Mouse (Mus musculus) heart, adult 2 months (tissue): ENCODE results near the gene Ano7. TPM values are rescaled to one million over a fixed set of nuclear protein-coding genes. Genes with fewer than 3 reads are reported as not detected.
"Not testable (repeated sequence)": the region's sequence is repeated elsewhere in the genome, so short reads cannot be mapped to it uniquely, and the experiment has no call there.

ENCODE experiments used
- DNase-seq, 2 experiments: peaks; one replicate each; pipeline ENCODE4 v3.0.0; 2021
- H3K27ac ChIP-seq: fragments of 200-600 bp; 2 replicates; pipeline ENCODE4 v1.8.1; 2022
- H3K27me3 ChIP-seq: fragments of 200-500 bp; 2 replicates; pipeline ENCODE4 v1.6.1; 2012; ENCODE audit warnings: mild to moderate bottlenecking, low read length, inconsistent platforms, mixed read lengths; ENCODE audit not compliant: control insufficient read depth, insufficient read depth
- H3K36me3 ChIP-seq: fragments of 200-500 bp; 2 replicates; pipeline ENCODE4 v1.6.1; 2012; ENCODE audit warnings: low read length, inconsistent platforms; ENCODE audit not compliant: control insufficient read depth, insufficient read depth
- H3K4me1 ChIP-seq: fragments of 200-500 bp; 2 replicates; pipeline ENCODE4 v1.6.1; 2011; ENCODE audit warnings: low read length; ENCODE audit not compliant: control insufficient read depth, insufficient read depth
- H3K4me3 ChIP-seq: fragments of 200-600 bp; 2 replicates; pipeline ENCODE4 v1.8.1; 2022
- H3K79me2 ChIP-seq: fragments of 200-500 bp; replicated peaks from 2 replicates; pipeline ENCODE4 v1.6.1; 2012; ENCODE audit warnings: mild to moderate bottlenecking, inconsistent platforms, low read length, moderate library complexity, mixed read lengths; ENCODE audit not compliant: control insufficient read depth, insufficient read depth
- H3K9ac ChIP-seq: fragments of 200-500 bp; 2 replicates; pipeline ENCODE4 v1.6.1; 2012; ENCODE audit warnings: low read depth, mild to moderate bottlenecking, control low read depth, inconsistent platforms, low read length, mixed read lengths
- CTCF ChIP-seq: fragments of 200-600 bp; IDR thresholded peaks from 2 replicates; pipeline ENCODE4 v1.8.1; 2022; ENCODE audit warnings: antibody characterized with exemption, mild to moderate bottlenecking, moderate library complexity
- EP300 ChIP-seq: fragments of 200-500 bp; IDR thresholded peaks from 2 replicates; pipeline ENCODE4 v1.6.1; 2011; ENCODE audit warnings: low read depth, low read length, control low read depth; ENCODE audit not compliant: insufficient read depth
- POLR2A ChIP-seq: fragments of 200-500 bp; IDR thresholded peaks from 2 replicates; pipeline ENCODE4 v1.6.1; 2011; ENCODE audit warnings: mild to moderate bottlenecking, low read depth, low read length, control low read depth; ENCODE audit not compliant: insufficient read depth
- WGBS: fragments of 180-500 bp; shearing (Covaris S2); methylation state at CpG from one replicate; pipeline ENCODE4 v1.1.7; 2018; 5-methylcytosine and 5-hydroxymethylcytosine counted together
- intact Hi-C: fragments of 180-260 bp; cut with DNase I; formaldehyde crosslinking; loops from one replicate; pipeline ENCODE4 v1.15.1; 2025
- microRNA-seq, 2 experiments: library from miRNA; unstranded; fragments of <30 nt; microRNA quantifications; one replicate each; pipeline ENCODE4 v1.2.0; 2021
- polyA plus RNA-seq: library from polyadenylated mRNA; depleted of rRNA; stranded (reverse); fragments of >200 nt; gene quantifications from 2 replicates; pipeline ENCODE4 v1.2.3, GENCODE M21; 2012; rRNA removed
- total RNA-seq, 2 experiments: library from RNA; stranded (reverse); gene quantifications; 2 replicates each; pipeline ENCODE4 v1.2.3; 2021

Ano7 gene
- total and polyA plus RNA-seq, 3 experiments, result 0.04 TPM; not detected in 2

- H3K9ac ChIP-seq, result no peak overlapping the region
- H3K79me2 ChIP-seq, result peaks cover 10% of the 10 kb centered on the region
- 41% methylated on average over 1 of the region's 1 CpGs for WGBS
- intact Hi-C loops, result no loop called here
- no peak overlapping the region for H3K4me3 ChIP-seq
- H3K27ac ChIP-seq, result no peak overlapping the region
- no peaks in the 10 kb centered on the region for H3K27me3 ChIP-seq
- H3K4me1 ChIP-seq, result peaks cover 5% of the 10 kb centered on the region
- peaks cover 29% of the 10 kb centered on the region for H3K36me3 ChIP-seq
- TF ChIP-seq CTCF, result no peak
- no peak for TF ChIP-seq POLR2A
- TF ChIP-seq EP300, result no peak
- no peak for DNase-seq
Observed at GRCm38 (mm10) chr1:93439321-93439720, 65.6 kb downstream of the Ano7 start.

- Histone ChIP-seq H3K27me3 (no peaks in the 10 kb centered on the region), H3K36me3 (peaks cover 21% of the 10 kb centered on the region), H3K4me1 (peaks cover 7% of the 10 kb centered on the region), H3K9ac (peak overlapping the region; percentile 97), H3K27ac (peak overlapping the region; percentile 96), H3K4me3 (peak overlapping the region; percentile 99), H3K79me2 (peaks cover 7% of the 10 kb centered on the region)
- WGBS, result 1% methylated on average over 18 of the region's 18 CpGs
- peak; percentile 84 to 87 for DNase-seq
- TF ChIP-seq POLR2A (no peak), CTCF (no peak), EP300 (no peak)
- intact Hi-C loops, result loop anchor here (1.0 to 10.0 kb wide), 4 partner anchors 34 to 310 kb away; partner anchors contain the start of genes Atg4b, Hdlbp, Pask and Ppp1r7
Observed at GRCm38 (mm10) chr1:93444405-93445110, 70.8 kb downstream of the Ano7 start.

GRCm38 (mm10) chr1:93445111-93445821 is 71.5 kb downstream of the Ano7 start:
- H3K4me1 ChIP-seq, result peaks cover 7% of the 10 kb centered on the region
- peaks cover 7% of the 10 kb centered on the region for H3K79me2 ChIP-seq
- intact Hi-C loops, result loop anchor here (1.0 to 10.0 kb wide), 3 partner anchors 33 to 310 kb away; partner anchors contain the start of genes Atg4b, Hdlbp, Pask and Ppp1r7
- peak; percentile 90 for DNase-seq
- H3K36me3 ChIP-seq, result peaks cover 19% of the 10 kb centered on the region
- TF ChIP-seq POLR2A (peak; percentile 74), CTCF (no peak), EP300 (no peak)
- whole genome bisulfite sequencing, result under 1% methylated on average over 78 of the region's 84 CpGs
- peak overlapping the region; percentile 96 for H3K27ac ChIP-seq
- H3K4me3 ChIP-seq, result peak overlapping the region; percentile 99
- H3K27me3 ChIP-seq, result no peaks in the 10 kb centered on the region
- H3K9ac ChIP-seq, result peak overlapping the region; percentile 97

- H3K79me2 ChIP-seq, result peaks cover 7% of the 10 kb centered on the region
- DNase-seq, result no peak
- peak overlapping the region; percentile 99 for H3K4me3 ChIP-seq
- TF ChIP-seq POLR2A (peak; percentile 14; the same call in 1 of the 2 replicates), CTCF (peak; percentile 29), EP300 (no peak)
- peaks cover 7% of the 10 kb centered on the region for H3K4me1 ChIP-seq
- H3K27ac ChIP-seq, result peak overlapping the region; percentile 96
- H3K9ac ChIP-seq, result peak overlapping the region; percentile 97
- H3K36me3 ChIP-seq, result peaks cover 18% of the 10 kb centered on the region
- H3K27me3 ChIP-seq, result no peaks in the 10 kb centered on the region
- 8% methylated on average over 3 of the region's 3 CpGs for WGBS
- intact Hi-C loops, result loop anchor here (1.0 to 10.0 kb wide), 3 partner anchors 33 to 309 kb away; partner anchors contain the start of genes Atg4b, Hdlbp, Pask and Ppp1r7
Observed at GRCm38 (mm10) chr1:93445822-93446162, 72.1 kb downstream of the Ano7 start.

GRCm38 (mm10) chr1:93450118-93450517 is 76.4 kb downstream of the Ano7 start:
- intact Hi-C loops, H3K79me2 ChIP-seq, H3K36me3 ChIP-seq, DNase-seq, H3K27ac ChIP-seq, H3K4me1 ChIP-seq, H3K9ac ChIP-seq, H3K4me3 ChIP-seq, H3K27me3 ChIP-seq: not testable (repeated sequence)
- peak; percentile 38; the same call in 1 of the 2 replicates for TF ChIP-seq CTCF
- WGBS, result 89% methylated on average over 5 of the region's 5 CpGs

GRCm38 (mm10) chr1:93453721-93454255 is 80.1 kb downstream of the Ano7 start:
- Histone ChIP-seq H3K79me2 (peaks cover 2% of the 10 kb centered on the region; the same call in 1 of the 2 replicates), H3K27ac (peak overlapping the region; percentile 49; the same call in 1 of the 2 replicates), H3K4me3 (no peak overlapping the region), H3K9ac (no peak overlapping the region), H3K36me3 (peaks cover 7% of the 10 kb centered on the region), H3K4me1 (peaks cover 3% of the 10 kb centered on the region), H3K27me3 (no peaks in the 10 kb centered on the region)
- intact Hi-C loops, result loop anchor here (2.0 kb wide), 1 partner anchor 17 kb away; no protein-coding TSS in a partner anchor
- TF ChIP-seq CTCF, result no peak
- no peak for TF ChIP-seq POLR2A
- TF ChIP-seq EP300, result no peak
- DNase-seq, result no peak

Small RNA genes within 50 kb of the gene (microRNA-seq; reads per million reads assigned to microRNA genes)
- gene Mir6345 (0 reads per million in 2 experiments), gene Mir6902 (0 to 0.39 reads per million in 2 experiments)

Other genes with a start within 250 kb of the Ano7 start
- gene Agxt, start 238.7 kb upstream of the Ano7 start, total RNA-seq, result not detected
- 0.23 TPM in 1 of 2 replicates, not detected in the other for gene Agxt, start 238.7 kb upstream of the Ano7 start, polyA plus RNA-seq
- gene 2310007B03Rik, start 213.0 kb upstream of the Ano7 start, total RNA-seq, result not detected
- gene 2310007B03Rik, start 213.0 kb upstream of the Ano7 start, polyA plus RNA-seq, result 0.82 TPM in 1 of 2 replicates, not detected in the other
- under 1 TPM in 1 of 2 experiments, not detected in 1; 0.09 TPM for gene Crocc2, start 205.2 kb upstream of the Ano7 start, total RNA-seq
- gene Crocc2, start 205.2 kb upstream of the Ano7 start, polyA plus RNA-seq, result 0.20 and 0.35 TPM in 2 replicates
- gene Sned1, start 138.1 kb upstream of the Ano7 start, total RNA-seq, result 1 to 10 TPM; 7.2 to 7.6 TPM
- gene Sned1, start 138.1 kb upstream of the Ano7 start, polyA plus RNA-seq, result 8.9 and 14.3 TPM in 2 replicates
- 10 to 100 TPM; 13.6 to 14.6 TPM for gene Mterf4, start 68.0 kb upstream of the Ano7 start, total RNA-seq
- gene Mterf4, start 68.0 kb upstream of the Ano7 start, polyA plus RNA-seq, result 8.9 and 12.0 TPM in 2 replicates
- gene Ppp1r7, start 31.1 kb upstream of the Ano7 start, total RNA-seq, result 10 to 100 TPM; 22.7 to 24.1 TPM
- gene Ppp1r7, start 31.1 kb upstream of the Ano7 start, polyA plus RNA-seq, result 2.9 and 4.2 TPM in 2 replicates
- gene Pask, start 30.4 kb upstream of the Ano7 start, total RNA-seq, result under 1 TPM; 0.10 to 0.27 TPM
- gene Pask, start 30.4 kb upstream of the Ano7 start, polyA plus RNA-seq, result 0.39 and 1.00 TPM in 2 replicates
- 100 to 1,000 TPM; 507 to 604 TPM for gene Hdlbp, start 104.9 kb downstream of the Ano7 start, total RNA-seq
- 131 and 247 TPM in 2 replicates for gene Hdlbp, start 104.9 kb downstream of the Ano7 start, polyA plus RNA-seq
- 10 to 100 TPM; 18.5 to 21.5 TPM for gene Farp2, start 138.1 kb downstream of the Ano7 start, total RNA-seq
- gene Farp2, start 138.1 kb downstream of the Ano7 start, polyA plus RNA-seq, result 6.6 and 13.0 TPM in 2 replicates